Mouse (Mus musculus): Measurements from ENCODE around the gene M1ap. TPM values are rescaled to one million over a fixed set of nuclear protein-coding genes. Genes with fewer than 3 reads are reported as not detected.

The M1ap gene
- total and polyA plus RNA-seq, 3 experiments: 6.2 to 6.3 TPM; not detected in 1

GRCm38 (mm10) chr6:82925005-82925404 lies 21.7 kb upstream of the M1ap start:
- no peak overlapping the region for H3K27ac ChIP-seq (ENCODE audit: control insufficient read depth, low read depth, low read length)
- H3K36me3 ChIP-seq (ENCODE audit: control insufficient read depth in 1 of 2, insufficient read depth in 2 of 2, low read length in 2 of 2): no peaks in the 10 kb centered on the region
- H3K79me2 ChIP-seq (ENCODE audit: control insufficient read depth, insufficient read depth, low read length, poor library complexity): no peaks in the 10 kb centered on the region
- H3K9ac ChIP-seq (ENCODE audit: control insufficient read depth, low read depth, low read length, poor library complexity, severe bottlenecking): no peak overlapping the region
- TF ChIP-seq KAT2A (conservative IDR thresholded peaks at IDR 0.05; ENCODE audit: low read depth, low read length): no peak
- TF ChIP-seq POLR2A (IDR thresholded peaks at IDR 0.05; ENCODE audit: control insufficient read depth in 1 of 2, insufficient read depth in 1 of 2, low read depth in 1 of 2, low read length in 2 of 2, poor library complexity in 1 of 2): no peak
- TF ChIP-seq HCFC1 (IDR thresholded peaks at IDR 0.05; ENCODE audit: low read depth, low read length): no peak
- TF ChIP-seq NRF1 (IDR thresholded peaks at IDR 0.05; ENCODE audit: insufficient read depth, low read depth, low read length, poor library complexity, severe bottlenecking): no peak
- TF ChIP-seq TAL1 (IDR thresholded peaks at IDR 0.05; ENCODE audit: low read length): no peak
- TF ChIP-seq CTCF (IDR thresholded peaks at IDR 0.05 in 2 of 3, conservative IDR thresholded peaks at IDR 0.05 in 1 of 3; ENCODE audit: control insufficient read depth in 1 of 3, insufficient read depth in 1 of 3, low read depth in 2 of 3, low read length in 3 of 3, poor library complexity in 1 of 3, severe bottlenecking in 1 of 3): peak; percentile 15 to 42 (median 24); a peak in 4 of 6 replicates
- 0 out of 2 replicates have a peak, but pooled peaks have one; percentile 15 for TF ChIP-seq MYC (IDR thresholded peaks at IDR 0.05; ENCODE audit: low read depth, low read length)
- no peak for TF ChIP-seq POLR2AphosphoS5 (IDR thresholded peaks at IDR 0.05; ENCODE audit: borderline replicate concordance, low read depth, low read length)
- TF ChIP-seq UBTF (IDR thresholded peaks at IDR 0.05; ENCODE audit: borderline replicate concordance, insufficient read depth, low read depth, low read length): no peak
- no peak for TF ChIP-seq TCF12 (IDR thresholded peaks at IDR 0.05; ENCODE audit: low read depth, low read length)
- TF ChIP-seq SMC3 (IDR thresholded peaks at IDR 0.05; ENCODE audit: low read depth, low read length): peak; percentile 22; the same call in 1 of the 2 replicates
- no peak for TF ChIP-seq TBP (IDR thresholded peaks at IDR 0.05; ENCODE audit: low read depth, low read length)
- TF ChIP-seq ETS1 (IDR thresholded peaks at IDR 0.05; ENCODE audit: low read depth, low read length): no peak
- TF ChIP-seq MAZ (IDR thresholded peaks at IDR 0.05; ENCODE audit: low read depth, low read length): no peak
- TF ChIP-seq ZKSCAN1 (IDR thresholded peaks at IDR 0.05; ENCODE audit: low read depth, low read length): no peak
- TF ChIP-seq POLR2AphosphoS2 (IDR thresholded peaks at IDR 0.05; ENCODE audit: low read length): no peak
- no peak for TF ChIP-seq CHD2 (IDR thresholded peaks at IDR 0.05; ENCODE audit: low read length)
- no peak for TF ChIP-seq E2F4 (IDR thresholded peaks at IDR 0.05; ENCODE audit: borderline replicate concordance, low read depth, low read length)
- TF ChIP-seq CHD1 (IDR thresholded peaks at IDR 0.05; ENCODE audit: low read depth, low read length): no peak
- H3K4me3 ChIP-seq (ENCODE audit: control insufficient read depth in 1 of 2, insufficient read depth in 1 of 2, low read depth in 2 of 2, low read length in 2 of 2): no peak overlapping the region
- H3K4me1 ChIP-seq (ENCODE audit: control insufficient read depth in 1 of 2, insufficient read depth in 2 of 2, low read length in 2 of 2): no peaks in the 10 kb centered on the region
- DNase-seq (ENCODE audit: low read depth, low spot score): peak; percentile 38
- H3K27me3 ChIP-seq (ENCODE audit: control insufficient read depth in 1 of 2, insufficient read depth in 2 of 2, low read length in 2 of 2): peaks cover 21 to 24% of the 10 kb centered on the region in 2 experiments
- no peaks in the 10 kb centered on the region for H3K9me3 ChIP-seq (replicated peaks; ENCODE audit: insufficient read depth, low read length)

DNA sequence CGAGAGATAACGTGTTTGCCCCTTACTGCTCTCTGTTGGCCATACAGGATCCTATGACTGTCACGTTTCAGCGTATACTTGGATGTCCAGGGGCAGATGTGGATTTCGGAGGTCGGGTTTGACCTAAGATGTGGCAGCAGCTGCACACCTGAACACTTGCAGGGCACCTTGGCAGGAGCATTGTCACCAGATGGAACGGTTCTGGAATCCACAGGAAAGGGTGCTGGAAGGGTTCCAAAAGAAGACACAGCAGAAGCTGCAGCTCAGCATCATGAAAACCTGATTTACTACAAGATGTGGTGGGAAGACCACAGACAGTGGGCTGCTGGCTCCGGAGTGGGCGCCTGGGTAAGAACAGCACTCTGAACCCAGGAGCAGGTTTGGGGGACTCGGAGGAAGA lies 20.6 kb upstream of the M1ap start:
- H3K27ac ChIP-seq (ENCODE audit: control insufficient read depth, low read depth, low read length): no peak overlapping the region
- H3K36me3 ChIP-seq (ENCODE audit: control insufficient read depth in 1 of 2, insufficient read depth in 2 of 2, low read length in 2 of 2): no peaks in the 10 kb centered on the region
- H3K4me1 ChIP-seq (ENCODE audit: control insufficient read depth in 1 of 2, insufficient read depth in 2 of 2, low read length in 2 of 2): no peaks in the 10 kb centered on the region
- H3K9ac ChIP-seq (ENCODE audit: control insufficient read depth, low read depth, low read length, poor library complexity, severe bottlenecking): no peak overlapping the region
- H3K79me2 ChIP-seq (ENCODE audit: control insufficient read depth, insufficient read depth, low read length, poor library complexity): no peaks in the 10 kb centered on the region
- no peaks in the 10 kb centered on the region for H3K9me3 ChIP-seq (replicated peaks; ENCODE audit: insufficient read depth, low read length)
- TF ChIP-seq MAZ (IDR thresholded peaks at IDR 0.05; ENCODE audit: low read depth, low read length) (no peak), EP300 (IDR thresholded peaks at IDR 0.05; ENCODE audit: low read depth in 1 of 2, low read length in 2 of 2) (no peak), GABPA (IDR thresholded peaks at IDR 0.05; ENCODE audit: low read depth, low read length) (no peak), JUND (IDR thresholded peaks at IDR 0.05; ENCODE audit: low read depth, low read length) (no peak), ZC3H11A (IDR thresholded peaks at IDR 0.05; ENCODE audit: low read depth, low read length) (no peak), MEF2A (IDR thresholded peaks at IDR 0.05; ENCODE audit: extremely low read depth, insufficient replicate concordance, low read depth, low read length, poor library complexity, severe bottlenecking) (no peak), NELFE (IDR thresholded peaks at IDR 0.05; ENCODE audit: low read depth, low read length) (no peak), POLR2AphosphoS5 (IDR thresholded peaks at IDR 0.05; ENCODE audit: borderline replicate concordance, low read depth, low read length) (no peak), MYB (IDR thresholded peaks at IDR 0.05; ENCODE audit: low read depth, low read length) (no peak), RCOR1 (IDR thresholded peaks at IDR 0.05; ENCODE audit: low read depth, low read length) (no peak), RAD21 (IDR thresholded peaks at IDR 0.05; ENCODE audit: low read depth, low read length) (no peak), CHD1 (IDR thresholded peaks at IDR 0.05; ENCODE audit: low read depth, low read length) (no peak), NRF1 (IDR thresholded peaks at IDR 0.05; ENCODE audit: insufficient read depth, low read depth, low read length, poor library complexity, severe bottlenecking) (no peak), GATA1 (IDR thresholded peaks at IDR 0.05; ENCODE audit: low read depth, low read length) (no peak), TBP (IDR thresholded peaks at IDR 0.05; ENCODE audit: low read depth, low read length) (no peak)
- H3K4me3 ChIP-seq (ENCODE audit: control insufficient read depth in 1 of 2, insufficient read depth in 1 of 2, low read depth in 2 of 2, low read length in 2 of 2): no peak overlapping the region
- peaks cover 26 to 27% of the 10 kb centered on the region in 2 experiments for H3K27me3 ChIP-seq (ENCODE audit: control insufficient read depth in 1 of 2, insufficient read depth in 2 of 2, low read length in 2 of 2)
- DNase-seq (ENCODE audit: low read depth, low spot score): no peak

Data from MEL (cell line).